Mouse (Mus musculus): ENCODE measurements at regions not wholly inside any gene's neighbourhood (a gene's known extent, or its start where the extent isn't known, plus 50 kb on each side); places are given as distances from the start of the nearest gene placed in this dataset.

DNA sequence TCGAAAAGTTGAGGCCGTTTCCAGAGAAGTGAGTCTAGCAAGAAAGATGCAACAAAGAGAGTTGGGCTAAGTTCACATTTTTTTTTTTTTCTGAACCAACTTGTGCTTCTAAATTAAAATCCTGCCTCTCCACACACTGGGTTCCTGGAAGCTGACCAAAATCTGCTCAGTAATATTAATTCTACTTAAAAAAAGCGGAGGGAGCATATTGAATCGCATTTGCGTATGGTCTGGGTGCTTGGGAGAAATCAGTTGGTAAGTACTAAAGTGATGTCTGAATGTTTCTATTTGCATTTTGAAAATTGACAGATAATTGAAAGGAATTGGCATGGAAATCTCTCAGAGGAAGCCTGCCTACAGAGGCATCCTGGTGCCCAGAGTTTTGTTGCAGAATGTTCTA, 676.0 kb downstream of the Vrk1 start:
- DNase-seq (ENCODE audit: low read depth, low spot score) = no peak
- H3K9ac ChIP-seq (ENCODE audit: control insufficient read depth, low read depth, low read length, poor library complexity, severe bottlenecking) = no peak overlapping the region
- H3K27ac ChIP-seq (ENCODE audit: control insufficient read depth, low read depth, low read length) = no peak overlapping the region
- TF ChIP-seq ZC3H11A (IDR thresholded peaks at IDR 0.05; ENCODE audit: low read depth, low read length) (no peak), BHLHE40 (IDR thresholded peaks at IDR 0.05; ENCODE audit: borderline replicate concordance, low read depth, low read length) (no peak), MAFK (IDR thresholded peaks at IDR 0.05; ENCODE audit: borderline replicate concordance, low read depth, low read length) (no peak), TAL1 (IDR thresholded peaks at IDR 0.05; ENCODE audit: low read length) (no peak), TBP (IDR thresholded peaks at IDR 0.05; ENCODE audit: low read depth, low read length) (no peak), ZKSCAN1 (IDR thresholded peaks at IDR 0.05; ENCODE audit: low read depth, low read length) (no peak), NELFE (IDR thresholded peaks at IDR 0.05; ENCODE audit: low read depth, low read length) (no peak), POLR2A (IDR thresholded peaks at IDR 0.05; ENCODE audit: control insufficient read depth in 1 of 2, insufficient read depth in 1 of 2, low read depth in 1 of 2, low read length in 2 of 2, poor library complexity in 1 of 2) (no peak), POLR2AphosphoS2 (IDR thresholded peaks at IDR 0.05; ENCODE audit: low read length) (no peak), JUND (IDR thresholded peaks at IDR 0.05; ENCODE audit: low read depth, low read length) (no peak)
- no peaks in the 10 kb centered on the region for H3K27me3 ChIP-seq (ENCODE audit: control insufficient read depth in 1 of 2, insufficient read depth in 2 of 2, low read length in 2 of 2)
- H3K4me1 ChIP-seq (ENCODE audit: control insufficient read depth in 1 of 2, insufficient read depth in 2 of 2, low read length in 2 of 2) = no peaks in the 10 kb centered on the region
- H3K9me3 ChIP-seq (replicated peaks; ENCODE audit: insufficient read depth, low read length) = no peaks in the 10 kb centered on the region
- no peaks in the 10 kb centered on the region for H3K79me2 ChIP-seq (ENCODE audit: control insufficient read depth, insufficient read depth, low read length, poor library complexity)
- H3K36me3 ChIP-seq (ENCODE audit: control insufficient read depth in 1 of 2, insufficient read depth in 2 of 2, low read length in 2 of 2) = no peaks in the 10 kb centered on the region
- H3K4me3 ChIP-seq (ENCODE audit: control insufficient read depth in 1 of 2, insufficient read depth in 1 of 2, low read depth in 2 of 2, low read length in 2 of 2) = no peak overlapping the region

DNA sequence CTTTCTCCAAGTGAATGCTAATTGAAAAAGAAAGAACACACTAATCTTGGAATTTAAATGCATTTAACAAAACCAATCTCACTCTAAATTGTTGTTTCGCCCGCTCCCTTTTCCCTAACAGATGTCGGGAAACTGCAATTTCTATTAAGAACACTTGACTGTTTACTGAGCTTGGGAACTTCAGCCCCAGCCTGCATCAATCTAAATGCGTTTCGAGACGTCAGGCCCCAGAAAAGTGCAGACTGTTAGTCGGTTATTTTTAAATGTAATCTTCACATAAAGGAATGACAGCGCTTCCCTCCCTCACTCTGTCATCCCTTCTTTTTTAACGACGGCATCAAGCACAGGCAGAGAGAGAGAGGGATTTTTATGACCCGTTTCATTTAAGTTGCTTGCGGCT, 677.7 kb downstream of the Vrk1 start:
- Histone ChIP-seq H3K27ac (ENCODE audit: control insufficient read depth, low read depth, low read length) (no peak overlapping the region), H3K4me1 (ENCODE audit: control insufficient read depth in 1 of 2, insufficient read depth in 2 of 2, low read length in 2 of 2) (no peaks in the 10 kb centered on the region), H3K4me3 (ENCODE audit: control insufficient read depth in 1 of 2, insufficient read depth in 1 of 2, low read depth in 2 of 2, low read length in 2 of 2) (no peak overlapping the region), H3K27me3 (ENCODE audit: control insufficient read depth in 1 of 2, insufficient read depth in 2 of 2, low read length in 2 of 2) (no peaks in the 10 kb centered on the region), H3K79me2 (ENCODE audit: control insufficient read depth, insufficient read depth, low read length, poor library complexity) (no peaks in the 10 kb centered on the region), H3K9me3 (replicated peaks; ENCODE audit: insufficient read depth, low read length) (no peaks in the 10 kb centered on the region), H3K9ac (ENCODE audit: control insufficient read depth, low read depth, low read length, poor library complexity, severe bottlenecking) (no peak overlapping the region), H3K36me3 (ENCODE audit: control insufficient read depth in 1 of 2, insufficient read depth in 2 of 2, low read length in 2 of 2) (no peaks in the 10 kb centered on the region)
- TF ChIP-seq NRF1 (IDR thresholded peaks at IDR 0.05; ENCODE audit: insufficient read depth, low read depth, low read length, poor library complexity, severe bottlenecking) (no peak), KAT2A (conservative IDR thresholded peaks at IDR 0.05; ENCODE audit: low read depth, low read length) (no peak), POLR2AphosphoS5 (IDR thresholded peaks at IDR 0.05; ENCODE audit: borderline replicate concordance, low read depth, low read length) (no peak), RAD21 (IDR thresholded peaks at IDR 0.05; ENCODE audit: low read depth, low read length) (no peak), ZC3H11A (IDR thresholded peaks at IDR 0.05; ENCODE audit: low read depth, low read length) (no peak), MAFK (IDR thresholded peaks at IDR 0.05; ENCODE audit: borderline replicate concordance, low read depth, low read length) (no peak), GABPA (IDR thresholded peaks at IDR 0.05; ENCODE audit: low read depth, low read length) (no peak), UBTF (IDR thresholded peaks at IDR 0.05; ENCODE audit: borderline replicate concordance, insufficient read depth, low read depth, low read length) (no peak), BHLHE40 (IDR thresholded peaks at IDR 0.05; ENCODE audit: borderline replicate concordance, low read depth, low read length) (no peak), SMC3 (IDR thresholded peaks at IDR 0.05; ENCODE audit: low read depth, low read length) (no peak), TBP (IDR thresholded peaks at IDR 0.05; ENCODE audit: low read depth, low read length) (no peak), MXI1 (IDR thresholded peaks at IDR 0.05; ENCODE audit: low read depth, low read length) (no peak), USF2 (IDR thresholded peaks at IDR 0.05; ENCODE audit: borderline replicate concordance in 1 of 2, insufficient read depth in 1 of 2, low read depth in 1 of 2, low read length in 2 of 2) (no peak), MAZ (IDR thresholded peaks at IDR 0.05; ENCODE audit: low read depth, low read length) (no peak), CTCF (IDR thresholded peaks at IDR 0.05 in 2 of 3, conservative IDR thresholded peaks at IDR 0.05 in 1 of 3; ENCODE audit: control insufficient read depth in 1 of 3, insufficient read depth in 1 of 3, low read depth in 2 of 3, low read length in 3 of 3, poor library complexity in 1 of 3, severe bottlenecking in 1 of 3) (no peak)
- DNase-seq (ENCODE audit: low read depth, low spot score) = no peak
